Mouse (Mus musculus): ENCODE data around the gene Kcnt1. TPM values are rescaled to one million over a fixed set of nuclear protein-coding genes. Genes with fewer than 3 reads are reported as not detected.

Kcnt1 gene
- polyA plus RNA-seq, 1 experiment from 2014 or later = 0.18 TPM

DNA sequence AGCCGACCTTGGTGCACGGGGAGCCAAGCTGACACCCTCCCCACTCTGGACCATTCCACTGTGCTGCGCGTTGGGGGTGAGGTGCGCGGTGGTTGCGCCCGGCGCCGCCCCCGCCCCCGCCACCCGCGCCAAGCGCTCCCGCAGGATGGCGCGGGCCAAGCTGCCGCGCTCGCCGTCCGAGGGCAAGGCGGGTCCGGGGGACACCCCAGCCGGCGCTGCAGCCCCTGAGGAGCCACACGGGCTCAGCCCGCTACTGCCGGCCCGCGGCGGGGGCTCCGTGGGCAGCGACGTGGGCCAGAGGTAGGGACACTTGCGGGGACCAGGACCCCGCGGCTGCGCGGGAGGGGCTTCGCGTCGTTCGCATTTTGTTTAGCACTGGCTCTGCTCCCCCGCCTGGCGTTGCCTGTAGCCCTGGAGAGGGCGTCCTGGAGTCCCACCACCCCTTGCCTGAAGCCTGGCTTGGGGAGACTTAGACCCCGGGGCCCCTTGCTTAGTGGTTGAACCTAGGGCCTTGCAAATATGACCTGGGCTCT lies 14.3 kb downstream of the Kcnt1 start:
- DNase-seq (ENCODE audit: low spot score) = no peak

DNA sequence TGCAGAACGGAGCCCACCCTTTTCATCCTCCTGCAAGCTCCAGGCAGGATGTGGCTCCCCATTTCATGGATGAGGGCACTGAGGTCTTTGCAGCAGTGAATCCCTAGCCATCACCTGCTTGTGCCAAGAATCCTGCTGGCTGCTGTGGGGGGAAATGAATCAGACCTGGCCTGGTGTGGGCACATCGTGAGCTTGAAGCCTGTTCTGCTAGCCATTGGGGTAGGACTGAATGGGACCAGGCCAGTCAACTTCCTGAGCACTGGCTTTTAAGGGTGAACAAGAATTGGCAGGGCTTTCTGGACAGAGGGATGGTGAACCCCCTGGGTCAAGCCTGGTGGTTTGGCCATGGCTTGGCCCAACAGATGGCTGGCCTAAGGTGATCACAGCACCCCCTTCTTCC lies 15.0 kb downstream of the Kcnt1 start:
- no peak for DNase-seq (ENCODE audit: low spot score)

DNA sequence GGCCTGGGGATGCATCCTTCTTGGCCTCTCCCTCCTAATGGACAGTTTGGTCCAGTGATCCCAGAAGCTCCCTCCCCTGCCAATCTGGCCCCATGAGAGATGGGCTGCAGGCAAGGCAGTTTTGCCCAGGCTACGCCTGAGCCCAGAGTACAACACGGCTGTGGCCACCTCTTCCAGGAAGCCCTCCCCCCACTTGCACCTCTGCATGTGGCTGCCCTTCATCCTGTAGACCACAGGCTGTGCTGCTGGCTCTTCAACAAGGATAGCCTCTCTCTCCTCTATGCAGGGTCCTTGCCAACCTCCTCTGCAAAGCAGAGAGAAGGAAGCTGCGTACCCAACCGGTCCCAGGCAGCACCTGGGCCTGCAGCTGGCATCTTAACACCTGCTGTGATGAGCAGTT lies 15.5 kb downstream of the Kcnt1 start:
- DNase-seq (ENCODE audit: low spot score) = no peak

DNA sequence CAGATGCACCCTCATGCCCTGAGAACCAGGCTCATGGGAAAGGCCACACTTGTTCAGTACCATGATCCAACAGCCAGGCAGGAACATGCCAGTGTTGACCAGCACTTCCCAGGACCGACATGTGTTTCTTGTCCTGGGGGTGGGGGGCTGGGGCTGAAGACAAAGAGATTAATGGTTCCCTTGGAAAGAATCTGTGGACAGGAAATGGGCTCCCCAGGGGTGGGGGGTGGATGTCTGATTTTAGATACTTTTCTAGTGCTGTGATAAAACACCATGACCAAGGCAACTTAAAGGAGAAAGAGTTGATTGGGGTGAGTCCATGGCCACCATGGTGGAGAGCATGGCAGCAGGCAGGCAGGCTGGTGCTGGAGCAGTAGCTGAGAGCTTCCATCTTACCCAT lies 18.7 kb downstream of the Kcnt1 start:
- DNase-seq (ENCODE audit: low spot score) = no peak

DNA sequence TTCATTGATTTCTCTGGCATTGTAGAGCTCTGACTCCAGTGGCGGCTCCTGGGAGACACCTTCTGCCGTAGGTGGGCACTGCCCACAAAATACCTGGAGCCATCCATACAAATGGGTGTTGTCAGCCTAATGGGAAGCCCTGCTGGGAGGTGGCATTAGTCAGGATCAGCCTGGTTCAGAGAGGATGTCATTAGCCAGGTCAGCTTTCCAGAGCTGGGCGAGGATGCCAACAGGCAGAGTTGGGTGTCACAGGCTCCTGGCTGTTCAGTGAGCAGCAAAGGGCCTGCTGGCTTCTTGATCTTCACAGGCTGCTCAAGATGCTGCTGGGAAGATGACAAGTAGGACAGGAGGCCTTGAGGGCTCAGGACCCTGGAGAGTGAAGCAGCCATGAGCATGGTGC lies 21.2 kb downstream of the Kcnt1 start:
- no peak for DNase-seq (ENCODE audit: low spot score)

DNA sequence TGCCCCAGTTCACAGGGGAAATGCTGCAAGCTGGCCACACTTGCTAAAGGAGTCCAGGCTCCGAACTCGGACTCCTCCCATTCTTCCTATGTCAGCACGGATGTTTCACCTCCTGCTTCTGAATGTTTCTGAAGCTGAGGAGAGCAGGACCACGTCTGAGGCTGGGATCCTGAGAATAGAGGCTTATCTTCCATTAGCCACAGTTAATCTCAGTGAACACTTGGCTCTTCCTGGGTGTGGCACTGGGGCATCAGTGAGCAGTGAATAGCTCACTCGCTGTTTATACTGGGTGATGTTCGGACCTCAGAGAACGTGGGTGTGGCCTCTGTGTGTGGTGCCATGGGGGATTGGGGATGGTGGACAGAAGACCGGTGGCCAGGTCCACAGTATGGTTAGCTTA lies 23.7 kb downstream of the Kcnt1 start:
- DNase-seq (ENCODE audit: low spot score) = no peak

DNA sequence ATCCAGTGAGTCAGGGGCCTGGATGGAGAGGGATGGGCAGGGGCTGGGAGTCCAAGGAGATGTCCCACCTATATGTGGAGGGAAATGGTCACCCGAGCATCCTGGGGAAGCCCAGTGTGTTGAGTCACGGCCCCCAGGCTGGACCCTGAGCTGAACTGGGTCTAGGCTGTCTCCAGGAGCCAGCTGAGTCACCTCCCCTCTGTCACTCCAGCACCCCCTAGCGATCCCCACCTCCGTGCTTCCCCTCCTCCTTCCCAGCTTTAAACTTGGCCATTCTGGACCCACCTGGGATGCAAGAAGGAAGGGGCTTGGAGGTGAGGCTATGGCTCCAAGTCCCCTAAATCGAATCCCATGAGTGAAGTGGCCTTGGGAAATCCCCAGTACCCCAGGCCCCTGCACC lies 24.6 kb downstream of the Kcnt1 start:
- DNase-seq (ENCODE audit: low spot score) = no peak

DNA sequence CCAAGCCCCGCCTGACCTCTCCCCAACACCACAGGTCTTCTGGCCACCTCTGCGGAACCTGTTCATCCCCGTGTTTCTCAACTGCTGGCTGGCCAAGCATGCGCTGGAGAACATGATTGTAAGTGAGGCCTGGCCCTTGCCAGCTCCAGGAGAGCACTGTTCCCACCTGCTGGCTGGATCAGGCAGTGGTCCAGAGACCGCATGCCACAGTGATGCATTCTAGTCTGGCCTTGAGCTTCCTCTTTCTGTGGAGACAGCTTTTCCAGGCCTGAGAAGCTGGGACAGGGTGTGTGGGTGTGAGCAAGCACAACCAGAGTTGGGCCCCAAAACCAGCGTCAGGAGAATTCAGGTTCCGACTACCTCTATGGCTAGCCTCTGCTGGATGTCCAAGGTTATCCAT lies 28.9 kb downstream of the Kcnt1 start:
- no peak for DNase-seq (ENCODE audit: low spot score)

DNA sequence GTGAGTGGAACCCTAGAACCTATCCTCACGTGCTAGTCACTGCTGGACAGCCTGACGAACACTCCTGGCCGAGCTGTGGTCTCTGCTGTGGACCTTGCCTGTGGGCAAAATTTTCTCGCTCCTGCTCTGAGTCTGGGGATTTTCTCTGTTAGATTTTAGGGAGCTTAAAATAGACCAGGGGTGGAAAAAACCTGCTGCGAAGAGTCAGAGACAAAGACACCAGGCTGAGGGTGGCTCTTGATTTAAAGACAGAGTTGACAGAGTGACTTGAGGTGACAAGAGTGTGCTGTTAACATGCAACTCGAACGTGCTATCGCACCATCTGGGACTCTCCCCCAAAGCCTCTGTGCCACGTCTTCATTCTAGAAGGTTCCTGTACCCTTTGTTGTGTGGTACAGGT lies 35.4 kb downstream of the Kcnt1 start:
- no peak for DNase-seq (ENCODE audit: low spot score)

DNA sequence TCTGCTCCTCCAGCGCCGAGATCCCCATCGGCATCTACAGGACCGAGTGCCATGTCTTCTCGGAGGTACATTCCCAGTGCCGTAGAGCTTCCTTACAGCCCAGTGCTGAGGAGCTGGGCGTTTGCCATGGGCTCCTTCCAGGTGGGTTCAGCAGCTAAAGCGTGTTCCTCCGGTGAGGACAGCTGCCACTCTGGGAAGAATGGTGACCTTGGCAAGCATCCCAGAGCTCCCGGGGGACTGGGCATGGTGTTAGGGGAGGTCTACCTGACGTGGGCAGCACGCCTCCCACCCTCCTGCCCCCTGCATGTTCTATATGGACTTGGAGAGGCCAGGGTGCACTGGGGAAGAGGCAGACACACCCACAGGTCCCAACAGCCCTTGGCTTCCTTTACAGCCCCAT lies 46.3 kb downstream of the Kcnt1 start:
- no peak for DNase-seq (ENCODE audit: low spot score)

DNA sequence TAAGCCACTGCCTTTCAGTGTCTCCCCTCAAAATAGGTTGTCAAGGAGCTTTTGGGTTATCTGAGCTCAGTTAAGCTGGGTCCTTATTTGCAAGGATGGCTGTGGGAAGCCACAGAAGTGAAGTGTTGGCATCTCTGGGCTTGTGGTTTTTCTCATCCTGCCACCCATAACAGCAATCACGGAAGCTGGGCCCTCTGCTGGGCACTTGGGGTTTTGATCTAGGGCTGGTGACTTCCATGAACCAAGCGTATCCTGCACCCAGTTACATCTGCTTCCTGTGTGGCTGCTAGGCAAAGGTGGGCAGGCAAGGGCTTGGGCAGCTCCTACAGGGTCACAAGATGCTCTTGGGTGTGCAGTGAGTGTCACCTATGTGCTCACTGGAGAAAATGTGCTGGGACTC lies 49.7 kb downstream of the Kcnt1 start:
- DNase-seq (ENCODE audit: low spot score) = peak; percentile 79

DNA sequence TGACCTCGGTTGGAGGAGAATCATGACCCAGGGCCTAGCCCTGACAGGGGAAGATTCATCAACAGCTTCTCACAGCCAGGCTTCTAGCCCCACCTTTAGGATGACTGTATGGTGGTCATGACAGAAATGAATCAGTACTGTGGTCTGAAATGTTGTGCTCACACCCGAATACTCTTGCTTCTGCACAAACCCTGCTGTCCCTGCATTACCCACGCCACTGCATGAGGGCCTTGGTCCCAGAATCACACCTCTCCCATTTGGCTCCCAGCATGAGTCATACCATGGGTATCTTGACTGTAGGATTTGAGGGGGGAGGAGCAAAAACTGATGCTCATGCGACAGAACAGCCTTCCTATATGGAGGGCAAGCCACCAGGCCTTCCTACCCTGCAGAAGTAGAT lies 50.7 kb downstream of the Kcnt1 start:
- no peak for DNase-seq (ENCODE audit: low spot score)

DNA sequence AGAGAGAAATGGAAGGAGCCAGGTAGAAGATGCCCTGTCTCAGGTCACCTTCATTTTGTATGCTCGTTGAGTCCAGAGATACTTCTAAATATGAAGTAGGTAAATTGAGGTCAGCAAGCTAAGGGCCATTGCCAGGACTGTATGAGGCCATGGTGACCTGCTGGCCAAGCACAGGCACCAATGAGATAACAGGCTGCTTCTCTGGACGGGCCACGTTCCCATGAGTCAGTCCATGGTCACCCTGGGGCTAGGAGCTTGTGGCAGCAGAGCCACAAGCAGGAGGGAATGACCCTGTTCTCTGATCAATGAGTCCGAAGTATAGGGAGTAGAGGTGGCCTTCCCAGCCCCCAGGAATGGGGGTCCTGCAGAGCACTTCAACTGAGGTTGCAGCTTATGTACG lies 51.3 kb downstream of the Kcnt1 start:
- DNase-seq (ENCODE audit: low spot score) = no peak

DNA sequence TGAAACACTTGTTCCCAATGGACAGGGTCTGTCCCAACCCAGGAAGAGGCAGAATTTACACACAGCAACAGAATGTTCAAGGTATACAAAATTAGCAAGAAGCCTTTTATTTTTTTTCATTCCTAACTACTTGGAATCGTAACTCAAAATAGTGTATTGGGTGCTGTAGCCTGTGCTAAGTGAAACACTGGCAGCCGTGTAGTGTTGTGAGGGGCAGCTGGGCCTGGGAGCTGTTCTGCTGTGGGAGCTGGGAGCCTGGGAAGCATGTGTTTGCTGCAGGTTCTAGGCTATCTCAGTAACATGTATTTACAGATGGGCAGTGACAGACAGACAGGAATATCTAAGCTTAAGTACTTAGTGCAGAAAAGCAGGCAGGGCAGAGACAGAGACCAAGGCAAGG lies 54.9 kb downstream of the Kcnt1 start:
- no peak for DNase-seq (ENCODE audit: low spot score)

DNA sequence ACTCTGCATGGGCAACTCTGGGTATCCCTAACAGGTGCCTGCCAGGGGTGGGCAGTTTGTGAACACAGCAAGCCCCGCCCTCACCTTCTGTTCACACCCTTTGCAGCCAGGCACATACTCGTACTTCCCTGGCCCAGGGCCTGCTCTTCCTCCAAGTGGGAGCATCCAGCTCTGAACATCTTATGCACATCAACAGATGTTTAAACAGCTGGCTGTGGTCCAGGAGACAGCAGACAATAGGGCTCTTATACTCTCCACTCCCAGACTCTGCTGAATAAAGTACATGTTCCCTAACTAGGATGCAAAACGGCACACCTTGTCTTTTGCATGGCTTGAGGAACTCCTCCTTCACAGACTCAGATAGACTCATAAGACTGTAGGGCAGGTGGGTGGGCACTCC lies 56.4 kb downstream of the Kcnt1 start:
- no peak for DNase-seq (ENCODE audit: low spot score)

DNA sequence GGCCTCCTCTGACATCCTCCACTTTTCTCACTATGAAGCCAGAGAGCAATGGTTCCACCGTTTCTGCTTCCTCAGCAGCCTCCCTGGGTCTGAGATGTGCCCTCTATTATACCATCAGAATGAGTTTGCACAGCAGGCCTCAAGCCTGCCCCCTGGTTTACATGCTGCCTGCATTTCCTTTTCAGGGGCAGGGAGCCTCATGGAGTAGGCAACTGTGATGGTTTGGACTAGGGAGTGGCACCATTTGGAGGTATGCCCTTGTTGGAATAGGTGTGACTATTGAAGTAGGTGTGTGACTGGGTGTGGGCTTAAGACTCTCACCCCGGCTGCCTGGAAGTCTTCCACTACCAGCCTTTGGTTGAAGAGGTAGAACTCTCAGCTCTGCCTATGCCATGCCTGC lies 60.3 kb downstream of the Kcnt1 start:
- no peak for DNase-seq (ENCODE audit: low spot score)

DNA sequence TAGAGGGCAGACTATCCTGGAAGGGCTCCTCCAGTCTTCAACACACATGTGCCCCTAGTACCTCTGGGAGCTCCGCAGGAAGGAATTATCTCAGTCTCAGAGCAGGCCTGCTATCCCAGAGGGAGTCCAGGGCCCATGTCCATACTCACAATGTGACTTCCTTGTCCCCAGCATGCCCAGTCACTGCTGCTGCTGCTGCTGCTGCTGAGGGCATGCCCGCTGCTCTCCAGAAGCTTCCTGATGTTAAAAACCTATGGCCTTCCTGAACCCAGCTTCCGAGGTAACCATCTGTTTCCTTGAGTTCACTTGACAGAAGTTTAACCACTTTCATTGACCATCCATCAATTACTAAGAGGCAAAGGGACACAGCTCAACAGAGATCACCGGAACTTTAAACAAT lies 61.4 kb downstream of the Kcnt1 start:
- DNase-seq (ENCODE audit: low spot score) = no peak

DNA sequence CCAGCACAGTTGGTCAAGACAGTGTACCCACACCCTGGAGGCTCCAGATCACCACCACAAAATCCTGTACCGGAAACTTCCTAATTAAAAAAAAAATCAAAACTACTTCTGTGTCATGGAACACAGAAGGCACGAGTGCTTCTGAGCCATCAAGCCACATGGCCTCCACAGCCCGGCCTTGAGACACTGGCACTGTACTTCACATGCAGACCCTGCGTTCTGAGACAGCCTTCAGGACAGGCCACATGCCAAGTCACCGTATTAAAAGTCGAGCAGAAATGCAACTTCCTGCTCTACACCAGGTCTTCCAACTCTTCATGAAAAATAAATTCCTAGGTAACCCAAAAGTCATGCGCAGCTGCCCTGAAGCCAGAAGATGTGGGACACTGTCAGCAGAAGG lies 64.3 kb downstream of the Kcnt1 start:
- no peak for DNase-seq (ENCODE audit: low spot score)

DNA sequence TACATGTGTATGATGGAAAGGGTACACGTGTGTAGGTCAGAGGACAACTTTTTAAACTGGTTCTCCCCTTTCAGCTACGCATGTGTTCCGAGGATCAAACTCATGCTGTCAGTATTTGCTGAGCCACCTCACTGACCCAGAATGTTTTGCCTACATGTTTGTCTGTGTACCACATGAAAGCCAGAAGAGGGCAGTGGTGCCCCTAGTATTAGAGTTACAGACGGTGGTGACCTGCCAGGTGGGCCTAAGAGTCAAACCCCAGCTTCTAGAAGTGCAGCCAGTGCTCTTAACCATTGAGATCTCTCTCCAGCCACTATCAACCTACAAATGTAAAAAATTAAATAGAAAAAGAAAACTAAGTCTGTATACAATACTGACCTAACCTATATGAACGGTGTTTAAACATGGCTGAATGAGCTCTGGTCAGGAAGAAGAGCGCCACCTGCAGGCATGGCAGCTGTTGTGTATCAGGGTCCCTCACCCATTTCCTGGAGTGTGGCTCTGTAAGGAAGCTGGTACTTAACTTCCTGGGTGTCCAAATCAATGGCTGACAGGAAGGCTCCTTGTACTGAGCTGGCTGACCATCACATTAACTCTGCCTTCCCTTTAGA lies 67.8 kb downstream of the Kcnt1 start:
- DNase-seq (ENCODE audit: low spot score) = peak; percentile 33

DNA sequence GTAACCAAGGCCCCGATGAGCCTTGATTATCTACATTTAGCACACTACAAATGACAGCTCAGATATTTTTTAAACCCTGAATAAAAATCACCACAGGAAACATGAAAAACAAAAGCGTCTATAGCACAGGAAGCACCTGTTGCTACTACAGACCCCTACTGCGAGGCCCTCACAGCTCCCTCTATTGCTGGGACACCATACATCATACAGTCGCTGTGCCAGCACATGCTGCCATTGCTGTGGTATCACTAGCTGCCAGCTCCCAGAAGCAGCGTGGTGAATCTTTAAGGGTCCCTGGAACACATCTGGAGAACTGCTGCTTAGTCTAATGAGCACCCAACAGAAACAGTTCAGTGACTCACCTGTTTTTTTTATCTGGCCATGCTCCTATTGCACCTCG lies 77.0 kb downstream of the Kcnt1 start:
- peak; percentile 86 for DNase-seq (ENCODE audit: low spot score)

DNA sequence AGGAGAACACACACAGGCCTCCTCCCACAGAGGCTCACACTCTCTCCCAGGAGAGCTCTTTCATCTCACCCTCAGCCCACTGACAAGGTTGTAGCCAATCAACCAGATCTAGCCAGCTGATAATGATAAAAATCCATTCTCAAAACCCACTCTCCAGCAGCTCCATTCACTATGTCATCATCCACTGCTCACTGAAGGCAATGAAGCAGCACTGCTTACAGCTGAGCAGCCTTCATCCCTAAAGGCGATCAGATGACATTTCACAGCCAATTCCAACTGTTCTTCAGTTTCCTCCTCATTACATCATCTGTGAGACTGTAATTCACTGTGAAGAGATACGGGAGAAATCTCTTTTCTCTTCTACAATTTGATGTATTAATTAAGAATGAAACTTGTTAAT lies 80.3 kb downstream of the Kcnt1 start:
- DNase-seq (ENCODE audit: low spot score) = no peak

DNA sequence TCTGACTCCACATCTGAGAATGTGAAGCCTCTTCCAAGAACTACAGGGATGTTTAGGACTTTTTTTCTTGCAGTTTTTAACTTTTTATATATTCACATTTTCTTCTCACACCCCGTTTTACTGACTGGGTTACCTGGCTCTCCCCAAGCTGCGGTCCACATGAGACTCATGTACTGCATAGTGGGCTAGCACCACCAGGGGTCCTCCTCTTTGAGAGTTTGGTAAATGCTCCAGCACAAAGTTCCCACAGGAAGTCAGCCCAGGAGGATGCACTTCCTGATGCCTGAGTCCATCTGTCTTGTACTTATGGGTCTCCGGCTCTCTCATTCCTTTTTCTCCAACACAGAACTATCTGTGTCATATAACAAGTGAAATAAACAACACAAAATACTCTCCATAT lies 84.4 kb downstream of the Kcnt1 start:
- no peak for DNase-seq (ENCODE audit: low spot score)

DNA sequence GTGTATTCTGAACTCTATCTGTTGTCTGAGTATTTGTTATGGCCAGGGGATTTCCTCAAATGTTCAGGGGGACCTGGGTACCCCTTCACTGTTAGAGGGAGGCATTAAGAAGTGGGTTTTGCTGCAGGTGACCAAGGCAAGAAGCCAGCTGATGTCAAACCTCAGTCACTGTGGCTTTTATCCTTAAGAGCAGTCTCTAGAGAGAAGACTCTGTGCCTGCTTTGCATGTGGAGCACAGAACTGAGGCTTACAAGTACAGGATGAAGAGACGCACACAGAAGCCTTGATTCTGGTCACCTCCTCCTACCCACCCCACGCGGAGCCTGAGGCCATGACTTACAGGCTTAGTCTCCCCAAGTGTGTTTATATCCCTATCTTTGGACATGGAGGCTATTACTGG lies 85.8 kb downstream of the Kcnt1 start:
- DNase-seq (ENCODE audit: low spot score) = no peak

All from thymus, postnatal 0 days (tissue).